Mouse (Mus musculus) midbrain, embryonic 16.5 days (tissue): Measurements from ENCODE around the gene Ptbp1. TPM values are rescaled to one million over a fixed set of nuclear protein-coding genes. Genes with fewer than 3 reads are reported as not detected.

ENCODE experiments used
- ATAC-seq: fragments of 200-750 bp; cut with Nextera tagmentation; 2 replicates; pipeline ENCODE4 v1.8.0; 2017; ENCODE audit warnings: moderate TSS enrichment
- H3K27ac ChIP-seq: fragments of 300-500 bp; sonication (generic); 2 replicates; pipeline ENCODE4 v1.5.1; 2014; ENCODE audit warnings: mild to moderate bottlenecking, low read length, mixed read lengths
- H3K27me3 ChIP-seq: fragments of 300-500 bp; sonication (generic); 2 replicates; pipeline ENCODE4 v1.6.1; 2014; ENCODE audit warnings: low read depth, low read length, mixed read lengths; ENCODE audit not compliant: control insufficient read depth, insufficient read depth
- H3K36me3 ChIP-seq: fragments of 300-500 bp; sonication (generic); 2 replicates; pipeline ENCODE4 v1.6.1; 2014; ENCODE audit warnings: mild to moderate bottlenecking, low read length, moderate library complexity, mixed read lengths; ENCODE audit not compliant: control insufficient read depth, insufficient read depth
- H3K4me1 ChIP-seq: fragments of 300-500 bp; sonication (generic); 2 replicates; pipeline ENCODE4 v1.6.1; 2014; ENCODE audit warnings: mild to moderate bottlenecking, low read length, mixed read lengths; ENCODE audit not compliant: control insufficient read depth, insufficient read depth
- H3K4me2 ChIP-seq: fragments of 300-500 bp; sonication (generic); 2 replicates; pipeline ENCODE4 v1.6.1; 2014; ENCODE audit warnings: mild to moderate bottlenecking, low read length, mixed read lengths
- H3K4me3 ChIP-seq: fragments of 300-500 bp; sonication (generic); 2 replicates; pipeline ENCODE4 v1.5.1; 2014; ENCODE audit warnings: low read depth, mild to moderate bottlenecking, low read length, moderate library complexity, mixed read lengths
- H3K9ac ChIP-seq: fragments of 300-500 bp; sonication (generic); 2 replicates; pipeline ENCODE4 v1.6.1; 2014; ENCODE audit warnings: low read depth, low read length, mixed read lengths
- H3K9me3 ChIP-seq: fragments of 300-500 bp; sonication (generic); replicated peaks from 2 replicates; pipeline ENCODE4 v1.6.1; 2014; ENCODE audit warnings: mild to moderate bottlenecking, low read length, mixed read lengths; ENCODE audit not compliant: control insufficient read depth, poor library complexity, severe bottlenecking
- WGBS: fragments of 180-500 bp; shearing (Covaris S2); extraction: QIAGEN DNeasy Blood & Tissue Kit; methylation state at CpG from one replicate; pipeline ENCODE4 v1.1.7; 2014; 5-methylcytosine and 5-hydroxymethylcytosine counted together
- polyA plus RNA-seq: library from polyadenylated mRNA; unstranded; fragments of >200 nt; fragmentation: Nextera tagmentation; extraction: Ambion mirVana; gene quantifications from 2 replicates; pipeline ENCODE4 v1.2.1, GENCODE M21; 2015

Ptbp1 gene
- polyA plus RNA-seq, 1 experiment from 2014 or later, result 58.8 TPM

GRCm38 (mm10) chr10:79824413-79824812, 29.8 kb upstream of the Ptbp1 start:
- no peak overlapping the region for H3K27ac ChIP-seq
- WGBS, result 79% methylated on average over 6 of the region's 6 CpGs
- H3K4me1 ChIP-seq, result no peaks in the 10 kb centered on the region
- no peak for ATAC-seq
- H3K4me3 ChIP-seq, result no peak overlapping the region
- 0 out of 2 replicates have a peak, but pooled peaks cover 2% of the 10 kb centered on the region for H3K9me3 ChIP-seq
- no peak overlapping the region for H3K4me2 ChIP-seq
- H3K36me3 ChIP-seq, result peaks cover 12% of the 10 kb centered on the region; the same call in 1 of the 2 replicates
- no peaks in the 10 kb centered on the region for H3K27me3 ChIP-seq
- H3K9ac ChIP-seq, result no peak overlapping the region

GRCm38 (mm10) chr10:79831583-79831982, 22.6 kb upstream of the Ptbp1 start:
- Histone ChIP-seq H3K9ac (no peak overlapping the region), H3K27ac (no peak overlapping the region)

DNA sequence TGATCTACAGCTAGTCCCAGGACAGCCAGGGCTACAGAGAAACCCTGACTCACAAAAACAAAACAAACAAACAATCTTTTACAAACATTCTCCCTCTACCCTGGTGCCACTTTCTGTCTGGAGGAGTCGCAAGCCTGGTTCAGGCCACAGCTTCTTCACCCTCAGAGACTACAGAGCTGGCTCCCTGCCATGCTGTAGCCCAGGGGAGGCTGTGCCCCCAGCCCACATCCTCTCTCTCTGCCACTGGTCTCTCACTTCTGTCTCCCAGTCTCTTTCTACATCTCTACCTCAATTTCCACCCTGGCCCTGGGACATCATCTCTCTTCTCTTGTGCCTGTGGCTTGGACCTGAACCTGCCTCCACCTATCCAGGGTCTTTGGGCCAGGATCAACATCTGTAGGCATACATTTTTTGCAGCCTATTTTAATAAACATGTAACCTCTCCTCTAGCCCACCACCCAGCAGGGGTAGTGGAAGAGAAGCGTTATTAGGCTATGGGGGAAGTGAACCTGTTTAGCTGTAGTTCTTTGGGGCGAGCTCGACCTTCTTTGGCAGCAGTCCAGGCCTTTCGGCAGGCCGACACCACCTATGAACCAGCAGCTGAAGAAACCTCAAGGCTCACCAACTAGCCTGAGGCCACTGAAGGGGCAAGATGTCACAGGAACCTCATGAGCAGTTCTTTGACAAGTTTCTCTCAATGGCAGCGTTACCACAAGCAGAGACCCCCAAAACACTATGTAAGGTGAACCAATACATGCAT, 22.0 kb upstream of the Ptbp1 start:
- WGBS, result 76% methylated on average over 7 of the region's 7 CpGs
- H3K27me3 ChIP-seq, result no peaks in the 10 kb centered on the region
- no peaks in the 10 kb centered on the region for H3K4me1 ChIP-seq
- no peak overlapping the region for H3K9ac ChIP-seq
- H3K4me3 ChIP-seq, result no peak overlapping the region
- H3K4me2 ChIP-seq, result no peak overlapping the region
- ATAC-seq, result no peak
- 0 out of 2 replicates have a peak, but pooled peaks cover 2% of the 10 kb centered on the region for H3K9me3 ChIP-seq
- H3K36me3 ChIP-seq, result no peaks in the 10 kb centered on the region
- no peak overlapping the region for H3K27ac ChIP-seq

More at GRCm38 (mm10) chr10:79831583-79831982, 22.6 kb upstream of the Ptbp1 start:
- no peak overlapping the region for H3K4me3 ChIP-seq
- 0 out of 2 replicates have a peak, but pooled peaks cover 2% of the 10 kb centered on the region for H3K9me3 ChIP-seq
- no peak for ATAC-seq
- H3K4me2 ChIP-seq, result no peak overlapping the region
- H3K4me1 ChIP-seq, result no peaks in the 10 kb centered on the region
- no peaks in the 10 kb centered on the region for H3K36me3 ChIP-seq
- no peaks in the 10 kb centered on the region for H3K27me3 ChIP-seq
- 89% methylated on average over 3 of the region's 3 CpGs for WGBS

DNA sequence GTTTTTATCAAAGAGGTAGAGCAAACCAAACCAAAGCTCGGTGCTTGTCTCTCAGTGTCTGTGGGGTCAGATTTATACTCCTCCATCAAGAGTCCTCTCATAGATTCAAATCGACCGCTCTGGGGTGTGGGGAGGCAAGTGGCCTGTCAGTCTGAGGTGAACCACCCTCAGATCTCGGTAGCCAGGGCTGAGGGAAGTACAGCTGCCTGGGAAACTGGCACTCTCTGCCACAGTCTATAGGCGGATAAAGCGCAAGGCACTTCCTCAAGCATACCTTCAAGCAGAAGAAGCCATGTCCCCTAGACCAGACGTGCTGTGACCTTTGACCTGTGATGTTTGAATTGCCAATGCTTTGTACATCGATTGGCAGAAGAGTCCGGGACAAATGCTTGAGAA, 21.4 kb upstream of the Ptbp1 start:
- Histone ChIP-seq H3K4me2 (no peak overlapping the region), H3K9ac (no peak overlapping the region), H3K36me3 (no peaks in the 10 kb centered on the region), H3K27ac (no peak overlapping the region), H3K4me3 (no peak overlapping the region), H3K4me1 (no peaks in the 10 kb centered on the region), H3K9me3 (no peaks in the 10 kb centered on the region), H3K27me3 (no peaks in the 10 kb centered on the region)
- 76% methylated on average over 9 of the region's 9 CpGs for WGBS
- ATAC-seq, result no peak

DNA sequence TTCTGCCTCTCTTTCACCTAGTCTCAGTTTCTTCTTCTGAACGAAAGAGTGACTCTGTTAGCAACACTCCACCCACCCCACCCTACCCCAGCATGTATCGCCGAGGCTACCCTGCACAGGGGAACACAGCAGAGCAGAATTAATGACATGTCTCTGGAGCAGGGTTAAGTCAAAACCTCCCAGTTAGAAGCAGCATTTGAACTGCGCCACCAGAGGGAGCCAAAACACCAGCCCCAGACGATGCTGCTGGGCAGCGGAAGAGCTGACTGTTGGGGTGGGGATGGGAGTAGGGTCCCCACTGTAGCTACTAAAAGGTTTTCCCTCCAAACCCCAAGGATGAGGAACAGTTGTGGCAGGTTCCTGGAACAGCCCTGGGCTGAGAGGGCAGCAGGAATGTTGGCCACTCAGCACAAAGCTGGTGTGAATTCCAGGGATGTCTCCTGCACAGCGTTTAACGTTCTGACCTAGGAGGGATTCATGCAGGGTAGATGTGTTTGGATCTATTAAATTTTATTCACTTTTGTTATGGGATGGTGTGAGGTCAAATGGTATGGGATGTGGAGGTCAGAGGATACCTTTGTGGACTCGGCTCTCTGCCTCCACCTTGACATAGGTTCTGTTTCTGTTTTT, 19.3 kb upstream of the Ptbp1 start:
- H3K9me3 ChIP-seq, result no peaks in the 10 kb centered on the region
- no peak overlapping the region for H3K4me3 ChIP-seq
- H3K27me3 ChIP-seq, result no peaks in the 10 kb centered on the region
- no peaks in the 10 kb centered on the region for H3K4me1 ChIP-seq
- ATAC-seq, result peak; percentile 58
- WGBS, result 25% methylated on average over 9 of the region's 9 CpGs
- H3K9ac ChIP-seq, result no peak overlapping the region
- H3K27ac ChIP-seq, result no peak overlapping the region
- no peak overlapping the region for H3K4me2 ChIP-seq
- no peaks in the 10 kb centered on the region for H3K36me3 ChIP-seq

DNA sequence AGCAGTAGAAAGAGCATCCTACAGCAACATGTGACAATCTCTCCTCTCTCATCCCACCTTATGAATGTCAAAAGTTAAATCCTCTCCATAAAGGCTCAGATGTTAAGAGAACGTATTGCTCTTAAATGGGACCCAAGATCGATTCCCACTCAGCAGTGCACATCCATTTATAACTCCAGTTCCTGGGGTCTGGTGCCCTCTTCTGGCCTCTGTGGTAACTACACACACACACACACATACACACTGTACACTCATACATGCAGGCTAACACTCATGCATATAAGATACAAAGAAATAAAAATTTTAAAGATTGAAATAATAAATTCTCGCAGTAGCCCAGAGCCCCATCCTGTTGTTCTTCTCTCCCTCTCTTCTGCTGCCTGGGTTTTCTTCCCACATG, 17.3 kb upstream of the Ptbp1 start:
- Histone ChIP-seq H3K9me3 (no peaks in the 10 kb centered on the region), H3K27ac (no peak overlapping the region), H3K36me3 (no peaks in the 10 kb centered on the region), H3K9ac (no peak overlapping the region), H3K4me3 (no peak overlapping the region), H3K4me2 (no peak overlapping the region), H3K27me3 (no peaks in the 10 kb centered on the region), H3K4me1 (peaks cover 11% of the 10 kb centered on the region)
- 94% methylated on average over 3 of the region's 3 CpGs for WGBS
- ATAC-seq, result no peak

- no peaks in the 10 kb centered on the region for H3K36me3 ChIP-seq
- no peak overlapping the region for H3K27ac ChIP-seq
- no peak overlapping the region for H3K4me3 ChIP-seq
- no peaks in the 10 kb centered on the region for H3K9me3 ChIP-seq
- 76% methylated on average over 2 of the region's 2 CpGs for WGBS
- H3K4me1 ChIP-seq, result peaks cover 11% of the 10 kb centered on the region
- H3K27me3 ChIP-seq, result no peaks in the 10 kb centered on the region
- no peak overlapping the region for H3K9ac ChIP-seq
- no peak overlapping the region for H3K4me2 ChIP-seq
- no peak for ATAC-seq
Observed at GRCm38 (mm10) chr10:79838151-79838550, 16.1 kb upstream of the Ptbp1 start.

DNA sequence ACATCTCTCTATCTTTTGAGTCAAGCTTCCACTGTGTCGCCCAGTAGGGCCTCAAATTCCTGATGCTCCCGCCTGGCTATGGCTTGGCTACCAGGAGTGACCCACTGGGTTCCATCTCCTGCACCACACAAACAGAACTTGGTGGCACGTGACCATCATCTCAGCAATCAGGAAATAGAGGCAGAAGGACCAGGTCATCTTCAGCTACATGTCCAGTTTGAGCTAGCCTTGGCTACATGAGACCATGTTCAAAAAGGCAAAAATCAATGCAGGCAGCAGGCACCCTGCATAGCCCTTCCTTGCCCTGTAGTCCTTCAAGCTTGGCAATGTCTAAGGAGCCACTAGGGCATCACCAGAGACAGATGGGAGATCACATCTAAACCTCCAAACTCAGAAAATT, 14.1 kb upstream of the Ptbp1 start:
- no peak overlapping the region; the same call in 1 of the 2 replicates for H3K4me2 ChIP-seq
- peaks cover 11% of the 10 kb centered on the region for H3K4me1 ChIP-seq
- no peak overlapping the region for H3K4me3 ChIP-seq
- no peaks in the 10 kb centered on the region for H3K9me3 ChIP-seq
- ATAC-seq, result no peak
- WGBS, result 95% methylated on average over 3 of the region's 3 CpGs
- no peaks in the 10 kb centered on the region for H3K27me3 ChIP-seq
- H3K27ac ChIP-seq, result 0 out of 2 replicates have a peak overlapping the region, but pooled peaks have one; percentile 40
- H3K36me3 ChIP-seq, result no peaks in the 10 kb centered on the region
- no peak overlapping the region for H3K9ac ChIP-seq
